Mouse (Mus musculus): ENCODE results near the gene Vmn1r173. TPM values are rescaled to one million over a fixed set of nuclear protein-coding genes. Genes with fewer than 3 reads are reported as not detected.

The Vmn1r173 gene
- polyA plus RNA-seq (2017; shearing (Covaris generic)): 0.07 TPM

GRCm38 (mm10) chr7:23700403-23700802 is at the start of gene Vmn1r173:
Gene Vmn1r173, plus strand, starts transcription at chr7:23700703.

GRCm38 (mm10) chr7:23658016-23658415 is 42.5 kb upstream of the Vmn1r173 start, which contains the start of gene Vmn1r172:
Gene Vmn1r172, plus strand, starts transcription at chr7:23658316.

DNA sequence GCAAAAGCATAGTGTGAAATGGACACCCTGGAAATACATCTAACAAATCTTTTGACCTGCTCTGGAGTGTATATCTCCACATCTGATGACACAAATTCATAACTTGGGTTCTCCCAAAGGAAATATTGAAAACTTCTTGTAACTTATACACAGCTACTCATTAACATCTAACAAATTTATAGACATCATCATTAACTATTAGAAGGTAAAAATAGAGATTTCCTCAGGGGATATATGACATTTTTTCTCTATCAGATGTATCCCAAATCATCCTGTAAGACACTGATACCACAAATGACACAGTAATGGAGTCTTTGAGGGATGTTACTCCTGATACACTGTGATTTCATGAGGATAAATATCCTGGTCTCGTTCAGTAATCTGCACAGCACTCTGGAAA is 51.5 kb downstream of the Vmn1r173 start, which contains the start of gene Vmn1r174:
TSS of gene Vmn1r174 (plus strand) at position 301 of the 400 bp plus-strand sequence.

Other genes starting within 250 kb of the Vmn1r173 start
- not detected for gene Vmn1r167, start 193.5 kb upstream of the Vmn1r173 start, polyA plus RNA-seq (2017; shearing (Covaris generic))
- 0.09 TPM for gene Vmn1r168, start 161.0 kb upstream of the Vmn1r173 start, polyA plus RNA-seq (2017; shearing (Covaris generic))
- not detected for gene Vmn1r169, start 125.2 kb upstream of the Vmn1r173 start, polyA plus RNA-seq (2017; shearing (Covaris generic))
- gene Vmn1r170, start 94.5 kb upstream of the Vmn1r173 start, polyA plus RNA-seq (2017; shearing (Covaris generic)): not detected
- not detected for gene Vmn1r171, start 70.0 kb upstream of the Vmn1r173 start, polyA plus RNA-seq (2017; shearing (Covaris generic))
- not detected for gene Vmn1r172, start 42.4 kb upstream of the Vmn1r173 start, polyA plus RNA-seq (2017; shearing (Covaris generic))
- gene Vmn1r174, start 51.6 kb downstream of the Vmn1r173 start, polyA plus RNA-seq (2017; shearing (Covaris generic)): not detected
- gene Vmn1r175, start 109.9 kb downstream of the Vmn1r173 start, polyA plus RNA-seq (2017; shearing (Covaris generic)): not detected
- gene Vmn1r176, start 136.7 kb downstream of the Vmn1r173 start, polyA plus RNA-seq (2017; shearing (Covaris generic)): not detected
- gene Vmn1r177, start 165.7 kb downstream of the Vmn1r173 start, polyA plus RNA-seq (2017; shearing (Covaris generic)): not detected
- gene Vmn1r178, start 191.3 kb downstream of the Vmn1r173 start, polyA plus RNA-seq (2017; shearing (Covaris generic)): not detected
- 0.22 TPM for gene Vmn1r179, start 226.3 kb downstream of the Vmn1r173 start, polyA plus RNA-seq (2017; shearing (Covaris generic))
- not detected for gene Vmn1r180, start 249.9 kb downstream of the Vmn1r173 start, polyA plus RNA-seq (2017; shearing (Covaris generic))